Mouse (Mus musculus): ENCODE measurements around the gene Smad9. TPM values are rescaled to one million over a fixed set of nuclear protein-coding genes. Genes with fewer than 3 reads are reported as not detected.

The Smad9 gene
- polyA plus RNA-seq, 1 experiment, result 1.5 TPM

GRCm38 (mm10) chr3:54728100-54728499, 27.3 kb upstream of the Smad9 start:
- no peak overlapping the region for H3K4me3 ChIP-seq (ENCODE audit: insufficient read depth, low read length)
- H3K27ac ChIP-seq (ENCODE audit: insufficient read depth, low read length), result no peak overlapping the region
- peaks cover 4% of the 10 kb centered on the region; the same call in 1 of the 2 replicates for H3K4me1 ChIP-seq (ENCODE audit: control insufficient read depth, insufficient read depth, low read length)
- no peak for TF ChIP-seq CTCF (IDR thresholded peaks at IDR 0.05; ENCODE audit: borderline replicate concordance, insufficient read depth, low read length)
- no peak for TF ChIP-seq POLR2A (IDR thresholded peaks at IDR 0.05; ENCODE audit: low read depth, low read length)

GRCm38 (mm10) chr3:54731626-54732150, 23.7 kb upstream of the Smad9 start:
- Histone ChIP-seq H3K4me3 (ENCODE audit: insufficient read depth, low read length) (no peak overlapping the region), H3K27ac (ENCODE audit: insufficient read depth, low read length) (no peak overlapping the region), H3K4me1 (ENCODE audit: control insufficient read depth, insufficient read depth, low read length) (peaks cover 4% of the 10 kb centered on the region; the same call in 1 of the 2 replicates)
- TF ChIP-seq POLR2A (IDR thresholded peaks at IDR 0.05; ENCODE audit: low read depth, low read length) (no peak), CTCF (IDR thresholded peaks at IDR 0.05; ENCODE audit: borderline replicate concordance, insufficient read depth, low read length) (no peak)

GRCm38 (mm10) chr3:54732371-54732770, 23.0 kb upstream of the Smad9 start:
- TF ChIP-seq CTCF (IDR thresholded peaks at IDR 0.05; ENCODE audit: borderline replicate concordance, insufficient read depth, low read length), result no peak
- TF ChIP-seq POLR2A (IDR thresholded peaks at IDR 0.05; ENCODE audit: low read depth, low read length), result no peak
- Histone ChIP-seq H3K4me1 (ENCODE audit: control insufficient read depth, insufficient read depth, low read length) (peaks cover 4% of the 10 kb centered on the region; the same call in 1 of the 2 replicates), H3K4me3 (ENCODE audit: insufficient read depth, low read length) (no peak overlapping the region), H3K27ac (ENCODE audit: insufficient read depth, low read length) (no peak overlapping the region)

GRCm38 (mm10) chr3:54734411-54735246, 20.8 kb upstream of the Smad9 start:
- H3K4me1 ChIP-seq (ENCODE audit: control insufficient read depth, insufficient read depth, low read length), result peaks cover 4% of the 10 kb centered on the region; the same call in 1 of the 2 replicates
- H3K27ac ChIP-seq (ENCODE audit: insufficient read depth, low read length), result peak overlapping the region; percentile 95
- peak overlapping the region; percentile 81 for H3K4me3 ChIP-seq (ENCODE audit: insufficient read depth, low read length)
- TF ChIP-seq CTCF (IDR thresholded peaks at IDR 0.05; ENCODE audit: borderline replicate concordance, insufficient read depth, low read length) (no peak), POLR2A (IDR thresholded peaks at IDR 0.05; ENCODE audit: low read depth, low read length) (peak; percentile 90)

DNA sequence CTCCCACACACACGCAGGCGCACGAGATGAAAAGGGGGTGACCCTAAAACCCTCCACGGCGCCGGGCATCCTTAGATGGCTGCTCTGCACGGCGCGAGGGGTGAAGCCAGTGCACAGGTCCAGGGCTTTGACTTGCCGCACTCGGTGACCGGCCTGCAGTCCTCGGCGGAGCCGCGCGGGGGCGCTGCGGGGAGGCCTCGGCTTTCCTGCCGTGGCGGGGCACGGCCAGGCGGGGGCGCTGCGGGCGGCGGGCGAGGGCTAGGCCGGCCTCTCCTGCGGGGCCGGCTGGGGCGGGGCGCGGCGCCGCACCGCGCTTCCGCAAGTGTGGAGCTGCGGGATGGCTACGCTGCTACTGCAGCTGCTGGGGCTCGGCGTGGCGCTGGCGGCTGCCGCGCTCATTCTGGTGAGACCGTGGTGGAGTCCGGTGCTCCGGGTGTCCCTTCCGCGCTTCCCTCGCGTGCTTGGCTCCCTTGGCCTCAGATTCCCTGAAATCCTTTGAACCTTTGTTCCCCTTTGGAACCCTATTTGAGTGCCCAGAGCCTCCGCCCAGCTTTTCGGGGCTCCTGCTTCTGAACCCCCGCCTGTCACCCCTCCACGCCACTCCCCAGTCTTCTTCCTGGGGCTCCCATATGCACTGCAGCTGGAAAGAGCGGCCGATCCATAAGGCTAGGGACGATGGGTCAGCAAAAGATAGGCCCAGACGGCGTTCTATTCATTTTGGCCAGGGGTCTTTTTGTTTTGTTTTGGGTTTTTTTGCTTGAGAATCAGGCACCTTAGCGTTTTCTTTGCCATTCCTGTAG, 19.9 kb upstream of the Smad9 start, which contains the start of the genes Exosc8 and Alg5:
Gene Exosc8, minus strand, starts transcription at position 147 of the 800 bp plus-strand sequence.
Gene Alg5, plus strand, starts transcription at position 293 of the 800 bp plus-strand sequence.
- Histone ChIP-seq H3K4me1 (ENCODE audit: control insufficient read depth, insufficient read depth, low read length) (peaks cover 4% of the 10 kb centered on the region; the same call in 1 of the 2 replicates), H3K27ac (ENCODE audit: insufficient read depth, low read length) (peak within 1 kb of the TSS; percentile 95), H3K4me3 (ENCODE audit: insufficient read depth, low read length) (peak within 1 kb of the TSS; percentile 96)
- TF ChIP-seq CTCF (IDR thresholded peaks at IDR 0.05; ENCODE audit: borderline replicate concordance, insufficient read depth, low read length) (peak; percentile 80), POLR2A (IDR thresholded peaks at IDR 0.05; ENCODE audit: low read depth, low read length) (peak; percentile 90)

DNA sequence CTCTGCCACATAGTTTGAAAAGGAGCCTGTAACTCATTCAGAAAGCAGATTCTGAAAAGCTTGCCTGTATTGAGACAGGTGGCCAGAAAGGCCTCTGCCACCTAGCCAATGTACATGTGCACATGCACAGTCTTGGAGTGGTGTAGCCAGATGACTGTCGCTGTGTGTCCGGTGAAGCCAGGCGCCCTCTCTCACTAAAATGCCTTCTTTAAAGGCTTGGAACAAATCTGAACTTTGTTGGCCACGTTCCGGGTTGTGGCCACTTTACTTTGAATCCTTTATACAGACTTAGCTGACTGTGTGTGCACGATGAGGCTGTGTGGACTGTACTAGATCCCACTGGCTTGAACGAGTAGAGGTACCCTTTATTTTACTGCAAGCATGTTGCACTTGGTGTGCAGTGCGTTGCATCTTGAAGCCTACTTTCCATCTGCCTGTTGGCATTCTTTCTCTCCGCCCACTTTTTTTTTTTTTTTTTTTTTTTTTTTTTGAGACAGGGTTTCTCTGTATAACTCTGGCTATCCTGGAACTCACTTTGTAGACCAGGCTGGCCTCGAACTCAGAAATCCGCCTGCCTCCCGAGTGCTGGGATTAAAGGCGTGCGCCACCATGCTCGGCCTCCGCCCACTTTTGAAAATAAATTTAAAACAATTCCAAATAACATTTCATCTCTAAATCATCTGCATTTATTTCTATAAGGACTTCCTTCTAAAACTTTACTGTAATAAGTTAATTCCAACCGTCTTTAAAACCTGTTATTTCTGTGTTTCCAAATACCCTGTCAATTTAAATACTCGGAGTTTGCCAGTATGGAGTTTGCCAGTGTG, 19.1 kb upstream of the Smad9 start:
- H3K27ac ChIP-seq (ENCODE audit: insufficient read depth, low read length), result no peak overlapping the region
- H3K4me3 ChIP-seq (ENCODE audit: insufficient read depth, low read length), result peak overlapping the region; percentile 96
- peaks cover 4% of the 10 kb centered on the region; the same call in 1 of the 2 replicates for H3K4me1 ChIP-seq (ENCODE audit: control insufficient read depth, insufficient read depth, low read length)
- TF ChIP-seq POLR2A (IDR thresholded peaks at IDR 0.05; ENCODE audit: low read depth, low read length) (peak; percentile 56), CTCF (IDR thresholded peaks at IDR 0.05; ENCODE audit: borderline replicate concordance, insufficient read depth, low read length) (no peak)

GRCm38 (mm10) chr3:54737317-54737716, 18.1 kb upstream of the Smad9 start:
- peaks cover 4% of the 10 kb centered on the region; the same call in 1 of the 2 replicates for H3K4me1 ChIP-seq (ENCODE audit: control insufficient read depth, insufficient read depth, low read length)
- TF ChIP-seq CTCF (IDR thresholded peaks at IDR 0.05; ENCODE audit: borderline replicate concordance, insufficient read depth, low read length), result no peak
- no peak for TF ChIP-seq POLR2A (IDR thresholded peaks at IDR 0.05; ENCODE audit: low read depth, low read length)
- no peak overlapping the region for H3K27ac ChIP-seq (ENCODE audit: insufficient read depth, low read length)
- no peak overlapping the region for H3K4me3 ChIP-seq (ENCODE audit: insufficient read depth, low read length)

DNA sequence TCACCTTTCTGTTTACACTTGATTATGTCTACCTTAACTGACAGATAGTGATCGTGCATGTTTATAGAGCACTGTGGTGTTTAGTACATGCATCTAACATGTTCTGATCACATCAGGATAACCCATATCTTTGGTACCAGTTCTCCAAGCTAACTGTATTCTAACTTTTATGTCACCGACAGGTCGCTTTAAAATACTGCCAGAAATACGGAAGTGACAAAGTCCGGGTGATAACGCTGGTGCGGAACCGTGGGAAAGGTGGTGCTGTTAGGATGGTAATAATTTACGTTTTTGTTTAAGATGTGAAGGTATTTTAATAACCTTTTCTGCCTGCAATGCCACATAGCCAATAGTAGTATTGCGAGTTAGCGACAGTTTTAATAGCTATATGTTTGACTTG, 13.4 kb upstream of the Smad9 start:
- Histone ChIP-seq H3K4me1 (ENCODE audit: control insufficient read depth, insufficient read depth, low read length) (no peaks in the 10 kb centered on the region), H3K27ac (ENCODE audit: insufficient read depth, low read length) (no peak overlapping the region), H3K4me3 (ENCODE audit: insufficient read depth, low read length) (no peak overlapping the region)
- TF ChIP-seq POLR2A (IDR thresholded peaks at IDR 0.05; ENCODE audit: low read depth, low read length) (no peak), CTCF (IDR thresholded peaks at IDR 0.05; ENCODE audit: borderline replicate concordance, insufficient read depth, low read length) (no peak)

DNA sequence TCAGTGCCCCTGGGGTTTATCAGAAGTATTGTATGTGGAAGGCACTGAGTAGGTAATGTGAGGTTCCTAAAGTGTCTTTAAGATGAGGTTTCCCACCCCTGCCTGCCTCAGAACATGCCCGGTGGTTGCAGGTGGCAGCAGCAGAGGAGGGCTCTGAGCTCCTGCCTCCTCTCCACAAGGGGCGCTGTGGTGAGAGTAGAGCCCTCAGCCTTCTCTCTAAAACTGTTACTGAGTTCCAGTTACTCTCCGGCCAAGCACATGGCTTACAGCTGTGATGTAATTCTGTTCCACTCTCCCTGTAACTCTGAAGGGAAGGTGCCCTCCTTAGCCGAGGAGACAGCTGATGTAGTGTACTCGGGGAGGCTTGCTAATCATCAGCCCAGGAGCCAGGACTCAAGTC, 9.6 kb upstream of the Smad9 start:
- Histone ChIP-seq H3K4me3 (ENCODE audit: insufficient read depth, low read length) (no peak overlapping the region), H3K27ac (ENCODE audit: insufficient read depth, low read length) (no peak overlapping the region), H3K4me1 (ENCODE audit: control insufficient read depth, insufficient read depth, low read length) (no peaks in the 10 kb centered on the region)
- no peak for TF ChIP-seq POLR2A (IDR thresholded peaks at IDR 0.05; ENCODE audit: low read depth, low read length)
- TF ChIP-seq CTCF (IDR thresholded peaks at IDR 0.05; ENCODE audit: borderline replicate concordance, insufficient read depth, low read length), result peak; percentile 30; the same call in 1 of the 2 replicates
